Mouse (Mus musculus): ENCODE measurements around the gene Scrn1.

DNA sequence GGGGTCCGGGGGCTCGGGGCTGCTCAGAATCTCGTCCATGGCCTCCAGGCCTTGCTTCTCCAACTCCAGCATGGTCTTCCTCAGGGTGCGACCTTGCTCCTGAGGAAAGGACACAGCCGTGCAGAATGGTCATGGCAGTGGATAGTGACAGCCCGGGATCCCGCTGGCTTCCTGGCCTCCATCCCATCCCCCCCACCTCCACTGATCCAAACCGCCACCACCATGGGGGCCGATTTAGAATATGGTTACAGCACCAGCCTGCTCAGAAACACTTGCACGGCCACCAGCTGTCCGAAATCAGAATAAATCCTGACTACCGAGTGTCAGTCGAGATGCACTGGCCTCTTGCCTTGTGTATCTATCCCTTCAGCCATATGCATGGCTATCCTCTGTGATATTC is 57.0 kb downstream of the Scrn1 start:
- TF ChIP-seq POLR2A (IDR thresholded peaks at IDR 0.05; ENCODE audit: borderline replicate concordance, extremely low read depth, low read depth, low read length): no peak
- TF ChIP-seq CTCF (IDR thresholded peaks at IDR 0.05; ENCODE audit: insufficient read depth, low read length): no peak

Measured in lung, adult 2 months (tissue).